Mouse (Mus musculus): ENCODE data around the gene Fbxw7. TPM values are rescaled to one million over a fixed set of nuclear protein-coding genes. Genes with fewer than 3 reads are reported as not detected.
A peak's percentile ranks its signal among the peaks of the same experiment; 100 is the strongest.

Gene Fbxw7
- total RNA-seq, 1 experiment = 29.7 TPM

DNA sequence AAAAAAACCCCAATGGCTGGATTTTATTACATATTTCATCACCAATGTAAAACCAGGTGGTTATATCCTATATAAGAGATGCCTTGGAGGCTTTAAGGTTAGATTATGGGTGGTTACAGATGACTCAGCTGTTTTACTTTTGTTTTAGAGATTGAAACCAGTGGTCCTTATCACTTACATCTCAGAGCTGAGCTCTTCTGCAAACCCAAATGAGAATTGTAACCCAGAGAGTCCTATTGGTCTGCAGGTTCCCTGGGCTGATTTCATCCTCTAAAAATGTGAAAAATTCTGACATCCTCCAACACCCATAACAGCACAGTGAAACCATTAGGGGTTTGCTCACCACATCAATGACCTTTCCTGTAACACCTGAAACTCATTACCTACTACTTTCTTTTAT is 6.2 kb upstream of the Fbxw7 start:
- Histone ChIP-seq H3K27ac (ENCODE audit: insufficient read depth, low read depth, low read length, poor library complexity, severe bottlenecking) (no peak overlapping the region), H3K9me3 (ENCODE audit: control insufficient read depth, insufficient read depth, low read depth, low read length) (no peaks in the 10 kb centered on the region), H3K36me3 (ENCODE audit: control insufficient read depth, insufficient read depth, low read length, poor library complexity, severe bottlenecking) (no peaks in the 10 kb centered on the region), H3K4me1 (ENCODE audit: control insufficient read depth in 2 of 2, insufficient read depth in 2 of 2, low read length in 2 of 2, poor library complexity in 1 of 2) (peaks cover 2 to 5% of the 10 kb centered on the region in 2 experiments; a peak in 1 of 4 replicates), H3K9ac (ENCODE audit: insufficient read depth, low read depth, low read length, poor library complexity, severe bottlenecking) (no peak overlapping the region), H3K4me3 (ENCODE audit: insufficient read depth in 1 of 2, low read depth in 1 of 2, low read length in 2 of 2, poor library complexity in 1 of 2, severe bottlenecking in 1 of 2) (no peak overlapping the region)
- in situ Hi-C loops (cut with MboI; ENCODE audit: low sequenced_read_pairs in 2 of 2, unreplicated experiment in 2 of 2) = no loop called here
- TF ChIP-seq HCFC1 (IDR thresholded peaks at IDR 0.05; ENCODE audit: borderline replicate concordance, insufficient read depth, low read length) (no peak), ZC3H11A (IDR thresholded peaks at IDR 0.05; ENCODE audit: borderline replicate concordance, low read depth, low read length) (no peak), ZNF384 (IDR thresholded peaks at IDR 0.05; ENCODE audit: low read depth, low read length) (no peak), MAFK (IDR thresholded peaks at IDR 0.05; ENCODE audit: insufficient read depth, low read depth, low read length) (0 out of 2 replicates have a peak, but pooled peaks have one; percentile 34), CHD2 (IDR thresholded peaks at IDR 0.05; ENCODE audit: low read depth, low read length) (no peak)
- DNase-seq (ENCODE audit: low read depth, low spot score) = no peak

DNA sequence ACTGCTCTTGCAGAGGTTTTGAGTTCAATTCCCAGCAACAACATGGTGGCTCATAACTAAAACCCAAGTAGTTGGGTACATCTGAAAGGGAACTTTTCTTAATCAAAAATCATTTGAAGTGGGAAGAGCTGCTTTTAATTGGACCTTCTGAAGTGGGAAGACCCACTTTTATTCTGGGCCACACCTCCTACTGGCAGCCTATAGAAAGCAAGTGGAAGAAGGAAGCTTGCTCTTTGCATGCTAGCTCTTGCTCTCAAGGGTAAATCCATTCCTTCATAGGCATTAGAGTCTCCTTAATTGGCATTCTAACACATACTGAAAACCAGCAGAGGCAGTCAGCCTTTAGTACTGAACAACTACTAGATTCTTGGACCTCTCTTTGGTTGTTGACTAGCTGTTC is 4.3 kb upstream of the Fbxw7 start:
- H3K9ac ChIP-seq (ENCODE audit: insufficient read depth, low read depth, low read length, poor library complexity, severe bottlenecking) = no peak overlapping the region
- no peak overlapping the region for H3K27ac ChIP-seq (ENCODE audit: insufficient read depth, low read depth, low read length, poor library complexity, severe bottlenecking)
- in situ Hi-C loops (cut with MboI; ENCODE audit: low sequenced_read_pairs in 2 of 2, unreplicated experiment in 2 of 2) = no loop called here
- H3K9me3 ChIP-seq (ENCODE audit: control insufficient read depth, insufficient read depth, low read depth, low read length) = no peaks in the 10 kb centered on the region
- no peak overlapping the region for H3K4me3 ChIP-seq (ENCODE audit: insufficient read depth in 1 of 2, low read depth in 1 of 2, low read length in 2 of 2, poor library complexity in 1 of 2, severe bottlenecking in 1 of 2)
- peaks cover 2 to 5% of the 10 kb centered on the region in 2 experiments; a peak in 1 of 4 replicates for H3K4me1 ChIP-seq (ENCODE audit: control insufficient read depth in 2 of 2, insufficient read depth in 2 of 2, low read length in 2 of 2, poor library complexity in 1 of 2)
- no peaks in the 10 kb centered on the region for H3K36me3 ChIP-seq (ENCODE audit: control insufficient read depth, insufficient read depth, low read length, poor library complexity, severe bottlenecking)
- DNase-seq (ENCODE audit: low read depth, low spot score) = no peak
- no peak for TF ChIP-seq MAFK (IDR thresholded peaks at IDR 0.05; ENCODE audit: insufficient read depth, low read depth, low read length)
- TF ChIP-seq ZC3H11A (IDR thresholded peaks at IDR 0.05; ENCODE audit: borderline replicate concordance, low read depth, low read length) = no peak

DNA sequence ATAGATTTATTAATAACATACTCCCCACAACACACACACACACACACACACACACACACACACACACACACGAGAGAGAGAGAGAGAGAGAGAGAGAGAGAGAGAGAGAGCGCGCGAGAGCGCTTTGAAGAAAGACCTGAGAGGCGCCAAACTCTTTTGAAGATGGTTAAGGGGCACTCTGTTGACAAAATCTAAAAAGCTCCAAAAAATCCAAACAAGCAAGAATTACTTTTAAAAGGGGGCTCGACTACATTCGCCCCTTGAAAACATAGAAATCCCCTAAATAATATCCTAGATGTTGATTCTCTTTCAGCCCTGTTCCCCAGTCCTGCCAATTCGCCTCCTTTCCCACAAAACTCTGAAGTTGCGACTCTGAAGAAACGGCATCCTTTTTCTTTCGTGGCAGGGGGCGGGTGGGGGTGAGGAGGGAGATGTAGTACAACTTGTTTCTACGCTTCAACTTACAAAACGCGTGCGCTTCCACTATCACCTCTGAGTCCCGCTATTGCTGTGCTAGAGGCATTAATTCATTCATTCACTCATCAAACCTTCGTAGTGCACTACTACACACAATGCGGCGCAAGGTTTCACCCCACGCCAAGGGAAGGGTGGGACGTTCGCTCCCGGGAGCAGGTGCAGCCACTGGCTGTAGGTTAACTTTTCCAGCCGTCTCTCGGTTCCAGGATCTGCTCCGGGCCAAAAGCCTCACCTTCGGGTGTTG is 1.5 kb upstream of the Fbxw7 start:
- in situ Hi-C loops (cut with MboI; ENCODE audit: low sequenced_read_pairs in 2 of 2, unreplicated experiment in 2 of 2) = no loop called here
- Histone ChIP-seq H3K27ac (ENCODE audit: insufficient read depth, low read depth, low read length, poor library complexity, severe bottlenecking) (peak overlapping the region; percentile 59), H3K4me1 (ENCODE audit: control insufficient read depth in 2 of 2, insufficient read depth in 2 of 2, low read length in 2 of 2, poor library complexity in 1 of 2) (peaks cover 2 to 5% of the 10 kb centered on the region in 2 experiments; a peak in 2 of 4 replicates), H3K36me3 (ENCODE audit: control insufficient read depth, insufficient read depth, low read length, poor library complexity, severe bottlenecking) (no peaks in the 10 kb centered on the region), H3K4me3 (ENCODE audit: insufficient read depth in 1 of 2, low read depth in 1 of 2, low read length in 2 of 2, poor library complexity in 1 of 2, severe bottlenecking in 1 of 2) (peak overlapping the region; percentile 81 to 98), H3K9ac (ENCODE audit: insufficient read depth, low read depth, low read length, poor library complexity, severe bottlenecking) (peak overlapping the region; percentile 84), H3K9me3 (ENCODE audit: control insufficient read depth, insufficient read depth, low read depth, low read length) (no peaks in the 10 kb centered on the region)
- peak; percentile 29 for DNase-seq (ENCODE audit: low read depth, low spot score)
- TF ChIP-seq ZC3H11A (IDR thresholded peaks at IDR 0.05; ENCODE audit: borderline replicate concordance, low read depth, low read length) (no peak), HCFC1 (IDR thresholded peaks at IDR 0.05; ENCODE audit: borderline replicate concordance, insufficient read depth, low read length) (no peak), ZNF384 (IDR thresholded peaks at IDR 0.05; ENCODE audit: low read depth, low read length) (no peak), MAFK (IDR thresholded peaks at IDR 0.05; ENCODE audit: insufficient read depth, low read depth, low read length) (no peak), CHD2 (IDR thresholded peaks at IDR 0.05; ENCODE audit: low read depth, low read length) (no peak)

DNA sequence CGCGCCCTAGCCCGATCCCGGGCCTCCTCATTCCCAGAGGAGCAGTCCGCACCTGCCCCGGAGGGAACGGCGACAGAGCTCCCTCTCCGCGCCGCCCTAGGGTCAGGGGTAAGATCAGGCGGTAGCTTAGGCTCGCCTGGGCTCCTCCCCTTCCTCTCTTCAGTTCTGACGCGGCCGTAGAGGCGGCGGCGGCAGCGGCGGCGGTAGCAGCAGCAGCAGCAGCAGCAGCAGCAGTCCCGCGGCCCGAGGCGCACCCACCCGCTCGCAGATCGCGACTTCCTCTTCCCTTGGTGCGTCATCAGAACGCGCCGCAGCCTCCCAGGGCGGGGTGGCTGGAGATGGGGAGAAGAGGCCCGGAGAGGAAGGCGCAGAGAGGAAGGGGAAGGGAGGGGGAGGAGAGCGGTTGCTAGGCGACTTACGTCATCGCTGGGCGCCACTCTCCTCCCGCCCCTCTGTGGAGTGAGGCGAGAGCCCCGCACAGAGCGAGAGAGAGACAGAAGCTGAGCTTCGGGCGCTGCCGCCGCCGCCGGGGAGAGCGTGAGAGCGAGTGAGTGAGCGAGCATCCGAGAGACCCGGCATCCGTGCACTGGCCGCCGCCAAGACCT is 809 bp upstream of the Fbxw7 start:
- H3K4me1 ChIP-seq (ENCODE audit: control insufficient read depth in 2 of 2, insufficient read depth in 2 of 2, low read length in 2 of 2, poor library complexity in 1 of 2) = peaks cover 2 to 5% of the 10 kb centered on the region in 2 experiments; a peak in 2 of 4 replicates
- H3K27ac ChIP-seq (ENCODE audit: insufficient read depth, low read depth, low read length, poor library complexity, severe bottlenecking) = peak overlapping the region; percentile 81
- H3K9me3 ChIP-seq (ENCODE audit: control insufficient read depth, insufficient read depth, low read depth, low read length) = no peaks in the 10 kb centered on the region
- DNase-seq (ENCODE audit: low read depth, low spot score) = peak; percentile 100
- no peak for TF ChIP-seq MAFK (IDR thresholded peaks at IDR 0.05; ENCODE audit: insufficient read depth, low read depth, low read length)
- peak; percentile 84 for TF ChIP-seq HCFC1 (IDR thresholded peaks at IDR 0.05; ENCODE audit: borderline replicate concordance, insufficient read depth, low read length)
- TF ChIP-seq ZC3H11A (IDR thresholded peaks at IDR 0.05; ENCODE audit: borderline replicate concordance, low read depth, low read length) = 0 out of 2 replicates have a peak, but pooled peaks have one; percentile 28
- H3K4me3 ChIP-seq (ENCODE audit: insufficient read depth in 1 of 2, low read depth in 1 of 2, low read length in 2 of 2, poor library complexity in 1 of 2, severe bottlenecking in 1 of 2) = peak overlapping the region; percentile 98
- no peaks in the 10 kb centered on the region for H3K36me3 ChIP-seq (ENCODE audit: control insufficient read depth, insufficient read depth, low read length, poor library complexity, severe bottlenecking)
- in situ Hi-C loops (cut with MboI; ENCODE audit: low sequenced_read_pairs in 2 of 2, unreplicated experiment in 2 of 2) = no loop called here
- peak overlapping the region; percentile 94 for H3K9ac ChIP-seq (ENCODE audit: insufficient read depth, low read depth, low read length, poor library complexity, severe bottlenecking)
